Mouse (Mus musculus): Measurements from ENCODE around the gene Fggy. TPM values are rescaled to one million over a fixed set of nuclear protein-coding genes. Genes with fewer than 3 reads are reported as not detected.

Fggy gene
- total and polyA plus RNA-seq, 3 experiments: 3.8 to 9.7 (median 7.4) TPM

DNA sequence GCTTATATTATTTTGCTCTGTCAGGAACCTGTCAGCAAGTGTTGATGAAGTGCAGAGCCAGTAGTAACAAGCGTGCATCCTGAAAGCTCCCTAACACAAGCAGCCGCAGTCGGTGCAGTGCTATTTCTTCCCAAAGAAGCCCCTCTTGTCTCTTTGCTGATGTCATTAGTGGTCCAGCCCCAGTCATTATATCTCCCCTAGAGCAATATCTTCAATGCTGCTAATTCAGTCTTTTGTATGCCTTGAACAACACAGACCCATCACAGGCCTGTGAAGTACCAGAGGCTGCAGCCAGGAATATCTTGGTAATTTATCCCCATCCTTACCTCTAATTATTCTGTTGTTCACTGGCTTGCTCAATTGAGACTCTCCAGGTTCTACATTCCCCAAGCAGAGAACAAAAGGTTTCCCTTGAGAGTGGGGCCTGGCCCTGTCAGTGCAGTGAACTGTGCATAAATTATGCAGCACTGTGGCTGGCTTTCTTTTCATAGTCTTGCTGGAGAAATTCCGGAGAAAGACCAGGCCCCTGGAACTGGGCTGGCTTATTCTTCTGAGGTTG, 127.3 kb downstream of the Fggy start:
- 46% methylated on average over 4 of the region's 4 CpGs for WGBS
- no peak overlapping the region for H3K27ac ChIP-seq
- intact Hi-C loops (cut with DNase I): no loop called here
- no peaks in the 10 kb centered on the region for H3K27me3 ChIP-seq (ENCODE audit: control insufficient read depth, insufficient read depth, low read length)
- H3K4me1 ChIP-seq (ENCODE audit: control insufficient read depth, insufficient read depth, low read length): no peaks in the 10 kb centered on the region
- no peaks in the 10 kb centered on the region for H3K79me2 ChIP-seq (replicated peaks; ENCODE audit: control insufficient read depth, insufficient read depth, low read length)
- H3K4me3 ChIP-seq: no peak overlapping the region
- TF ChIP-seq EP300 (IDR thresholded peaks at IDR 0.05; ENCODE audit: insufficient read depth, low read depth, low read length) (no peak), POLR2A (IDR thresholded peaks at IDR 0.05; ENCODE audit: insufficient read depth, low read depth, low read length) (no peak), CTCF (IDR thresholded peaks at IDR 0.05) (no peak)
- H3K9ac ChIP-seq (ENCODE audit: low read depth, low read length): no peak overlapping the region
- H3K36me3 ChIP-seq (ENCODE audit: control insufficient read depth, insufficient read depth, low read length): no peaks in the 10 kb centered on the region
- no peak for DNase-seq

DNA sequence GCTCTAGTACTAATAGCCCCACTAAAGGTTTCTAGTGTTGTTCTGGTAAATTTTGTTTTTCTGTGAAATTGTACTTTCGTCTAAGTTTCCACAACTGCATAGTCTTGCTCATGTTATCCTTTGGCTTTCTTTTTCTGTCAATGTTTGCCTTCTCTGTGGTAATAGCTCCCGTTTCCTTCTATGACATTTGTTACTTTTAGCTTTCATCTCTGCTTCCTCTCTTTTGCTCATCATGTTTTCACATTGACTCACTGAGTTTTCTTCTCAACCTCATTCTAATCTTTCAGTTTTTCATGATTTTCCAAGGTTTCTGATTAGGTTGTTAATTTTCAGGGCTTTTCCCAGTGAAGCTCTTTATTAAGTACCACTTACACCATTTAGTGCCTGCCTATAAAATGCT, 129.5 kb downstream of the Fggy start:
- Histone ChIP-seq H3K79me2 (replicated peaks; ENCODE audit: control insufficient read depth, insufficient read depth, low read length) (no peaks in the 10 kb centered on the region), H3K27ac (no peak overlapping the region), H3K36me3 (ENCODE audit: control insufficient read depth, insufficient read depth, low read length) (no peaks in the 10 kb centered on the region)

DNA sequence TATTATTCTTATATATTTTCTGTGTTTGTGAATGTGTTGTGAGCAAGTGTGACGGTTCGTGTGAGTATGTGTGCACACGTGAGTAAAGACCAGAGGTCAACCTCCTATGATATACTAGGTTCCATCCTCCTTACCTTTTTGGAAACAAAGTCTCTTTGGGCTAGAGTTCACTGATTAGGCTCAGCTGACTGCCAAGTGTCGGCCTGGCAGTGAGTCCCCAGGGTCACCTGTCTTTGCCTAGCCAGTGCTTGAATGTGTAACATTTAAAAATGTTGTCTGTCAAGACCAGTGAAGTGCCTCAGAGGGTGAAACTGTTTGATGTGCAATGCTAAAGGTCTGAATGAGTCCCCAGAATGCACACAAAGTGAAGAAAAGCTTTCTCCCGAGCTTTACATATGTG, 130.0 kb downstream of the Fggy start:
- no peaks in the 10 kb centered on the region for H3K79me2 ChIP-seq (replicated peaks; ENCODE audit: control insufficient read depth, insufficient read depth, low read length)
- intact Hi-C loops (cut with DNase I): no loop called here
- DNase-seq: peak in 1 of 2 experiments; percentile 23
- 84% methylated on average over 5 of the region's 5 CpGs for WGBS
- no peaks in the 10 kb centered on the region for H3K4me1 ChIP-seq (ENCODE audit: control insufficient read depth, insufficient read depth, low read length)
- H3K9ac ChIP-seq (ENCODE audit: low read depth, low read length): no peak overlapping the region
- TF ChIP-seq POLR2A (IDR thresholded peaks at IDR 0.05; ENCODE audit: insufficient read depth, low read depth, low read length) (no peak), EP300 (IDR thresholded peaks at IDR 0.05; ENCODE audit: insufficient read depth, low read depth, low read length) (no peak), CTCF (IDR thresholded peaks at IDR 0.05) (no peak)
- H3K4me3 ChIP-seq: no peak overlapping the region
- no peaks in the 10 kb centered on the region for H3K27me3 ChIP-seq (ENCODE audit: control insufficient read depth, insufficient read depth, low read length)
- H3K36me3 ChIP-seq (ENCODE audit: control insufficient read depth, insufficient read depth, low read length): no peaks in the 10 kb centered on the region
- H3K27ac ChIP-seq: no peak overlapping the region; the same call in 1 of the 2 replicates

More for the DNA sequence above, 129.5 kb downstream of the Fggy start:
- H3K27me3 ChIP-seq (ENCODE audit: control insufficient read depth, insufficient read depth, low read length): no peaks in the 10 kb centered on the region
- no peaks in the 10 kb centered on the region for H3K4me1 ChIP-seq (ENCODE audit: control insufficient read depth, insufficient read depth, low read length)
- no peak overlapping the region for H3K4me3 ChIP-seq
- WGBS: 81% methylated on average over 2 of the region's 2 CpGs
- intact Hi-C loops (cut with DNase I): no loop called here
- H3K9ac ChIP-seq (ENCODE audit: low read depth, low read length): no peak overlapping the region
- no peak for DNase-seq
- TF ChIP-seq POLR2A (IDR thresholded peaks at IDR 0.05; ENCODE audit: insufficient read depth, low read depth, low read length): no peak
- no peak for TF ChIP-seq CTCF (IDR thresholded peaks at IDR 0.05)
- TF ChIP-seq EP300 (IDR thresholded peaks at IDR 0.05; ENCODE audit: insufficient read depth, low read depth, low read length): no peak

DNA sequence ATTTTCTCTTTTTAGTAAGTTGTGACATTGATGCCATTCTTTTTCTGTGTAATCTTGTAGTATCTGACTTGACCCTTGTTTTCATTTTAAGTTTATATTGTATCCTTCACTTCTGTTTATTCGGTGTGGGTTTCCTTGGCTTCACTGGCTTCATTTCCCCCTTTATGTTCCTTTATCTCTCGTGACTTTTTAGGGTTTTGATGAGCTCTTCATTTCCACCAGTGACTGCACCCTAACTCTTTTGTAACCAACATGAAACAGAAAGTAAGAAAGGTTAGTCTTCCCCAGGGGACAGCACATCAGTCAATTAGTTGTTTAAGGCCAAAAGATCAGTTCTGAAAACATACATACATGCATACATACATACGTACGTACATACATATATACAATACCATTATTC, 130.9 kb downstream of the Fggy start:
- Histone ChIP-seq H3K4me1 (ENCODE audit: control insufficient read depth, insufficient read depth, low read length) (no peaks in the 10 kb centered on the region), H3K79me2 (replicated peaks; ENCODE audit: control insufficient read depth, insufficient read depth, low read length) (no peaks in the 10 kb centered on the region), H3K27me3 (ENCODE audit: control insufficient read depth, insufficient read depth, low read length) (no peaks in the 10 kb centered on the region), H3K36me3 (ENCODE audit: control insufficient read depth, insufficient read depth, low read length) (no peaks in the 10 kb centered on the region), H3K4me3 (no peak overlapping the region), H3K9ac (ENCODE audit: low read depth, low read length) (no peak overlapping the region), H3K27ac (no peak overlapping the region)
- TF ChIP-seq EP300 (IDR thresholded peaks at IDR 0.05; ENCODE audit: insufficient read depth, low read depth, low read length) (no peak), POLR2A (IDR thresholded peaks at IDR 0.05; ENCODE audit: insufficient read depth, low read depth, low read length) (no peak), CTCF (IDR thresholded peaks at IDR 0.05) (no peak)
- intact Hi-C loops (cut with DNase I): no loop called here
- WGBS: 82% methylated on average over 4 of the region's 4 CpGs
- DNase-seq: no peak

DNA sequence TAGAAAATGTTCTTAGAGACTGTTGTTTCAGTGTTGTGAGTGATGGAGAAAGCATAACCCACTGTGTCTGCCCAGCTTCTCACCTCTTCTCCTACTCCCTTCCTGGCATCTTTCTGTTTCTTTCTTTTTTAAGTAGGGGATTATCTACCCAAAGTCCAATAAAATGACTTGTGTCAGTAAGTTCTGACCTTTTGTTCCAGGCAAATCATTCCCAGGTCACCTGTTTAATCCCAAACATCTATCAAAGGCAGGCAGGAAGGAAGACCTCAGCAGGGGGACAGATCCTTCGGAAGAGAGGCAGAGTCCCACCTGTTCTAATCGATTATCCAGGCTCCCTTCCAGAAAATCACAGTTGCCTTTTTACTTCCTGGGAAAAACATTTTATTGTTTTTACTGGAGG, 143.1 kb downstream of the Fggy start:
- intact Hi-C loops (cut with DNase I): loop anchor here (2.0 kb wide), 1 partner anchor 58 kb away; no protein-coding TSS in a partner anchor
- Histone ChIP-seq H3K4me1 (ENCODE audit: control insufficient read depth, insufficient read depth, low read length) (no peaks in the 10 kb centered on the region; the same call in 1 of the 2 replicates), H3K27ac (no peak overlapping the region), H3K79me2 (replicated peaks; ENCODE audit: control insufficient read depth, insufficient read depth, low read length) (no peaks in the 10 kb centered on the region), H3K9ac (ENCODE audit: low read depth, low read length) (no peak overlapping the region), H3K27me3 (ENCODE audit: control insufficient read depth, insufficient read depth, low read length) (no peaks in the 10 kb centered on the region), H3K4me3 (no peak overlapping the region), H3K36me3 (ENCODE audit: control insufficient read depth, insufficient read depth, low read length) (no peaks in the 10 kb centered on the region)
- no peak for TF ChIP-seq EP300 (IDR thresholded peaks at IDR 0.05; ENCODE audit: insufficient read depth, low read depth, low read length)
- no peak for TF ChIP-seq CTCF (IDR thresholded peaks at IDR 0.05)
- no peak for TF ChIP-seq POLR2A (IDR thresholded peaks at IDR 0.05; ENCODE audit: insufficient read depth, low read depth, low read length)
- 53% methylated on average over 2 of the region's 2 CpGs for WGBS
- no peak for DNase-seq

DNA sequence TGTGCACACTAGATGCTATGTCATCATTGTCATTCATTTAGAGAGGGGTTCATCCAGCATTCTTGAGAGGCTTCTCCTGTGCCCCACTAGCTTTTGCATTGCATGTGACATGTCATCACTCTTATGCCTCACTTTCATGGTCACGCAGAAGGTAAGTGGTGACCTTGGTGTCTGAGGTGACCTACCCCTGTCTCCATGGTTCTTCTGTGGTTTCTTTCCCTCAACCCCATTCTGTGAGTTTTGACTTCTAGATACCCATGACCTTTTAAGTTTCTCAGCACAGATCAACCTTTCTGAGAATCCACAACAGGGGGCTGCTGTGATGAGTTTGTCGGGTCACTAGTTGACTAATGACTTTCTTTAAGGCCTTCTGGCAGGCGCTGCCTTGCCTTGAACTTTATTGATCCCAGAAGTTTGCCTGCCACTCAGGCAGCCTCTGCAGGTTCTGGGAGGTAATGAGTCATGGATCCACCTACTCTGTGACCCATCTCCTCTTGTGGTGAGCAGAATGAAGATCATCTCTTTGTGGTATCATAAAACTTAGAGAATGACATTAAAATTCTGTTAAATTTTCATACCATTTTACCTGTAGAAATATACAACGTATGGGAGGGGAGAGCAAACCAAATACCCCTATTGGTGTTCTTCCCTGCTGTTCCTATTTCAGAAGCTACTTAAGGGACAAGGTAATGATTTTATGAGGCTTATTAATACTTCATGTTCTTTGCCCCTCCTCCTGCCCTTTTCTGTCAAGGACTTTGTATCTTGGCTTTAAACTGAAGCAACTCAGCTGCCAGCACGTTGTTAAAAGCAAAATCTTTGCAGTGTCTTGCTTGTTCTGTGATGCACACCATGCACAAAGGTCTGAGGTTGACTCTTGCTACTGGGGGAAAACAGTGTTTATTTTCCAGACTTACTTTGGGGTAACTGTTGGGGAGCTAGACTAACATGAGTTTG, 150.9 kb downstream of the Fggy start:
- no peak overlapping the region for H3K4me3 ChIP-seq
- no peaks in the 10 kb centered on the region for H3K79me2 ChIP-seq (replicated peaks; ENCODE audit: control insufficient read depth, insufficient read depth, low read length)
- H3K36me3 ChIP-seq (ENCODE audit: control insufficient read depth, insufficient read depth, low read length): no peaks in the 10 kb centered on the region
- no peak for TF ChIP-seq CTCF (IDR thresholded peaks at IDR 0.05)
- no peak for TF ChIP-seq EP300 (IDR thresholded peaks at IDR 0.05; ENCODE audit: insufficient read depth, low read depth, low read length)
- no peak for TF ChIP-seq POLR2A (IDR thresholded peaks at IDR 0.05; ENCODE audit: insufficient read depth, low read depth, low read length)
- no peak overlapping the region for H3K27ac ChIP-seq
- no peak for DNase-seq
- no peaks in the 10 kb centered on the region for H3K27me3 ChIP-seq (ENCODE audit: control insufficient read depth, insufficient read depth, low read length)
- 81% methylated on average over 5 of the region's 5 CpGs for WGBS
- H3K9ac ChIP-seq (ENCODE audit: low read depth, low read length): no peak overlapping the region
- no peaks in the 10 kb centered on the region; the same call in 1 of the 2 replicates for H3K4me1 ChIP-seq (ENCODE audit: control insufficient read depth, insufficient read depth, low read length)
- intact Hi-C loops (cut with DNase I): no loop called here
